Mouse (Mus musculus) hindbrain, postnatal 0 days (tissue): ENCODE results near the gene Sec16b. TPM values are rescaled to one million over a fixed set of nuclear protein-coding genes. Genes with fewer than 3 reads are reported as not detected.

Experiments
- ATAC-seq: fragments of 200-750 bp; cut with Nextera tagmentation; 2 replicates; pipeline ENCODE4 v1.8.0; 2017; ENCODE audit warnings: mild to moderate bottlenecking, moderate TSS enrichment, moderate library complexity
- DNase-seq: peaks from one replicate; pipeline ENCODE4 v3.0.0-alpha.2; 2015; ENCODE audit warnings: low spot score
- H3K27ac ChIP-seq: fragments of 300-500 bp; sonication (generic); 2 replicates; pipeline ENCODE4 v1.5.1; 2014; ENCODE audit warnings: mild to moderate bottlenecking
- H3K27me3 ChIP-seq: fragments of 300-500 bp; sonication (generic); 2 replicates; pipeline ENCODE4 v1.6.1; 2014; ENCODE audit warnings: low read length, mixed read lengths; ENCODE audit not compliant: insufficient read depth
- H3K36me3 ChIP-seq: fragments of 300-500 bp; sonication (generic); 2 replicates; pipeline ENCODE4 v1.6.1; 2014; ENCODE audit warnings: low read length, mixed read lengths; ENCODE audit not compliant: insufficient read depth
- H3K4me1 ChIP-seq: fragments of 300-500 bp; sonication (generic); 2 replicates; pipeline ENCODE4 v1.6.1; 2014; ENCODE audit warnings: antibody characterized with exemption, low read length, mixed read lengths; ENCODE audit not compliant: insufficient read depth
- H3K4me2 ChIP-seq: fragments of 300-500 bp; sonication (generic); 2 replicates; pipeline ENCODE4 v1.6.1; 2014; ENCODE audit warnings: low read depth, mild to moderate bottlenecking, low read length, moderate library complexity, mixed read lengths
- H3K4me3 ChIP-seq: fragments of 300-500 bp; sonication (generic); 2 replicates; pipeline ENCODE4 v1.5.1; 2014; ENCODE audit warnings: low read length
- H3K9ac ChIP-seq: fragments of 300-500 bp; sonication (generic); replicated peaks from 2 replicates; pipeline ENCODE4 v1.6.1; 2014; ENCODE audit warnings: mild to moderate bottlenecking, low read length, moderate library complexity, mixed read lengths
- H3K9me3 ChIP-seq: fragments of 300-500 bp; sonication (generic); 2 replicates; pipeline ENCODE4 v1.6.1; 2016; ENCODE audit warnings: low read length, mixed read lengths
- CTCF ChIP-seq: IDR thresholded peaks from 2 replicates; pipeline ENCODE4 v1.5.1; 2016; ENCODE audit warnings: antibody characterized with exemption, control low read depth, low read depth
- WGBS: fragments of 180-500 bp; shearing (Covaris S2); extraction: QIAGEN DNeasy Blood & Tissue Kit; methylation state at CpG from one replicate; pipeline ENCODE4 v1.1.7; 2014; 5-methylcytosine and 5-hydroxymethylcytosine counted together
- polyA plus RNA-seq: library from polyadenylated mRNA; unstranded; fragments of >200 nt; fragmentation: Nextera tagmentation; extraction: Ambion mirVana; gene quantifications from 2 replicates; pipeline ENCODE4 v1.2.1, GENCODE M21; 2015
- total RNA-seq: library from RNA; depleted of rRNA; stranded (reverse); fragments of >200 nt; gene quantifications from 2 replicates; pipeline ENCODE4 v1.2.3, GENCODE M21; 2014

Sec16b gene
- total and polyA plus RNA-seq, 2 experiments from 2014 or later = 0.21 to 0.41 TPM

DNA sequence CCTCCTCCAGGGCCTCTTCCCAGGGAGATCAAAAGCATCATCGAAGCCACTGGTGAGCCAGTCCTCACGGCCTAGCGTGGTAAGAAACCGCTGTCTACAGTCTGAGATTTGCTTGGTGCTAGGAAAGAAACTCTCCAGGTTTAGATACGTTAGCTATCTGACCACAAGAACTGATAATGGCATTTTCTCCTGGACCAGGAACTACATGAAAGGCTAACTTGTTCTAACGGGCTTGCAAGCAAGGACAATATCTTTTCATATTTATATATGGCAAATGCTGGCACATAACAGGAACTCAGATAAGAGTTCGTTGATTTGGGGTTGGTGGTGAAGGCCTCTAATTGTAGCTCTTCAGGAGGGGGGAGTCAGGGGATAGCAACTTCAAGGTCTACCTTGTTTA lies 18.2 kb downstream of the Sec16b start:
- Histone ChIP-seq H3K27me3 (no peaks in the 10 kb centered on the region), H3K9me3 (no peaks in the 10 kb centered on the region), H3K36me3 (no peaks in the 10 kb centered on the region), H3K9ac (no peak overlapping the region), H3K4me2 (no peak overlapping the region), H3K27ac (no peak overlapping the region), H3K4me3 (no peak overlapping the region), H3K4me1 (no peaks in the 10 kb centered on the region)
- WGBS = 86% methylated on average over 7 of the region's 7 CpGs
- TF ChIP-seq CTCF = no peak
- DNase-seq = no peak
- ATAC-seq = no peak

DNA sequence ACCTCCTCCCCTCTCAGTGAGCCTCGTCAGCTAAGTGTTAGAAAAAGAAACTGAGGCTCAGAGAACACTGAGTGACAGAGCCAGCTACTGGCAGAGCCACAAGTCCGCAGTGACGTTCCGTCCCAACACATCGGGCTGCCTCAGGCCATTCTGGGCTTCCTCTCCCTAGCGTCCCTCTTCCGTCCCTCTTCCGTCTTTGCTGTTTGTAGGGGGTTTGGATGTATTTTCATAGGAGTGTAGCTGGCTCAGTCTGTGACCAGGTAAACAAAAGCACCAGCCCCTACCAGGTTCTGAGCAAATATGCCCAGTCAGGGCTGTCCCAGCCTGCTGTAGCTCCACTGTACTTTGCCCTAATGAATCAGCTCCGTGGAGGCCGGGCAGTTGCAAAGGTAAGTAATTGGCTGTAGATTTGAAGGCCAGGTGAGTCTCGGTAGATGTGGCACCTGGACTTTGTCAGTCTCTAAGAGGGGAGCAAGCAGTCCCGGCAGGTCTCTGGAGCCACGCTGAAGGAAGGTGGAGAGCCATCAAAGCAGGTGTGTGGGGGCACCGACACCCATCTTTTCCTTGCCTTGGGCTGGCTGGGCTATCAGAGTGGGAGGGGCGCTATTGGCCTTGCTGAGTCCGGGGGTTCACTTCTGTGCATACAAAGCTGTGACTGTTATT lies 19.3 kb downstream of the Sec16b start:
- WGBS = 90% methylated on average over 16 of the region's 16 CpGs
- Histone ChIP-seq H3K9me3 (no peaks in the 10 kb centered on the region), H3K4me2 (no peak overlapping the region), H3K27ac (no peak overlapping the region), H3K9ac (no peak overlapping the region), H3K27me3 (no peaks in the 10 kb centered on the region), H3K36me3 (no peaks in the 10 kb centered on the region), H3K4me1 (no peaks in the 10 kb centered on the region), H3K4me3 (no peak overlapping the region)
- DNase-seq (no peak), ATAC-seq (no peak)
- no peak for TF ChIP-seq CTCF

DNA sequence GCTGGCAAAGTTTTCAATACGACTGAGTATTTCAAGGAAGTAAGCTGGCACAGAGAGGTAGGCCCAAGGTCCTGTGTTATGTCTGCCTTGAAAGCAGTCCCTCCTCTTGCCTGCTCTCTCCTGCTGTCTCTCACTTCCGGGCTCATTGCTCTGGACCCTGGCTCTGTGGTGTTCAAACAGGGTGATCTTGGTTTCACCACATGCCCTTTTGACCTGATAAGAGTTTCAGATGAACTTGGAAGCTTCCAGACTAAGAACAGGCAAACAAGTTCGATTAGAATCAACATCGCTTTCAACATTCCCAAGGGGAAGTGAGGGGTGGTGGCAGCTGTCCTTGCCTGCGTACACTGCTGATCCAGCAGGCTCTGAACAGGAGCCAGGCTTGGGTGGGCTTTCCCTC lies 20.1 kb downstream of the Sec16b start:
- Histone ChIP-seq H3K27me3 (no peaks in the 10 kb centered on the region), H3K9ac (no peak overlapping the region), H3K4me1 (no peaks in the 10 kb centered on the region), H3K9me3 (no peaks in the 10 kb centered on the region), H3K36me3 (no peaks in the 10 kb centered on the region), H3K27ac (no peak overlapping the region), H3K4me2 (no peak overlapping the region), H3K4me3 (no peak overlapping the region)
- ATAC-seq (no peak), DNase-seq (no peak)
- WGBS = 65% methylated on average over 5 of the region's 5 CpGs
- TF ChIP-seq CTCF = no peak

DNA sequence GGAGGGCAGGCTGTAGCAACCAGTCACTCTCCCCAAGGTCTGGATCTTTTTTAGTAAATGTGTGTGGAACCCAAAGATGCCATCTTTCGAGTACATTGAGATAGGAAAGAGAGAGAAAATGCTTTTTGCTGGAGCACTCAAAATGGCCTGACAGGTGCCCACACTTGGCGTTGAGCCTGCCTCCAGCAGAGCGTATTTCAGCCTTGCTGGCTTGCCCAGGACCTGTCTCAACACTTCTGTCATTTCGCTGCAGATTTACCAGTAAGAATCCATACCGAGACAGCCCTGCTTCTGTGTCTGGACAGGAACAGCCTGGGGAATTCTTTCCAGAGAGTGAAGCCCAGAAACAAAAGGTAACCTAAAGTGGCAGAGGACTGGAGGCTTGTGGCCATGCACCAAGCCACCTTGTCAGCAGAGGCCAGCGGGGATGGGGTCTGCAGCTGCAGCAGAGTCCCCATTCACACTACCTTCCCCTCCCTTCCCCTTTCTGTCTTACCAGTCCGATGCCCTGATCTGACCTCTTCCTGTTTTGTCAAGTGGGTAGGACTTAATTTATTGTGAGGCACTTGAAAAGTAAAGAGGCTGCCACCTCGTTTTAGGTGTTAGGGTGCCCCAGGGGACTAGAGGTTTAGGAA lies 26.4 kb downstream of the Sec16b start:
- H3K27me3 ChIP-seq = no peaks in the 10 kb centered on the region
- no peak overlapping the region for H3K4me3 ChIP-seq
- H3K36me3 ChIP-seq = no peaks in the 10 kb centered on the region
- TF ChIP-seq CTCF = no peak
- H3K4me1 ChIP-seq = no peaks in the 10 kb centered on the region
- H3K27ac ChIP-seq = no peak overlapping the region
- ATAC-seq = no peak
- DNase-seq = peak; percentile 56
- no peak overlapping the region for H3K9ac ChIP-seq
- H3K9me3 ChIP-seq = no peaks in the 10 kb centered on the region
- 40% methylated on average over 8 of the region's 8 CpGs for WGBS
- H3K4me2 ChIP-seq = no peak overlapping the region

DNA sequence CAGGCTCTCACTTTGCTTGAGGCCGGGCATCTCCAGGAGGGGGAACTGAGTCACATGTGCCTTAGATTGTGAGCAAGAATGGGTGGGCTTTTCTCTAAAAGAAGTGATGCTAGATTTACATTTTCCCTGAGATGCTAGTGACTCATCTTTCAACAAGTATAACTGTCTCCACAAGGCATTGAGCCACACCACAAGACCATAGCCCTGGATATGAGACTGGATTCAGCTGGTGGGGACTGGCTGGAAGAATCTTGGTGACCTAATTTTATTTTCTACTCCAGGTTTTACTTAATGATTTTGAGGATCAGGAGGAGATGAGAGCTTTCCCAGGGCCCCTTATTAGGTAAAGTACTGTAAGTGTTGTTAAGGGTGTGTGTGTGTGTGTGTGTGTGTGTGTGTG lies 29.0 kb downstream of the Sec16b start:
- no peaks in the 10 kb centered on the region for H3K27me3 ChIP-seq
- no peak overlapping the region for H3K4me2 ChIP-seq
- 84% methylated on average over 1 of the region's 1 CpGs for WGBS
- H3K27ac ChIP-seq = no peak overlapping the region
- H3K4me3 ChIP-seq = no peak overlapping the region
- ATAC-seq = no peak
- DNase-seq = no peak
- TF ChIP-seq CTCF = no peak
- no peaks in the 10 kb centered on the region for H3K36me3 ChIP-seq
- H3K9ac ChIP-seq = no peak overlapping the region
- no peaks in the 10 kb centered on the region for H3K9me3 ChIP-seq
- H3K4me1 ChIP-seq = no peaks in the 10 kb centered on the region

GRCm38 (mm10) chr1:157536471-157536870 lies 29.9 kb downstream of the Sec16b start:
- TF ChIP-seq CTCF = peak; percentile 94
- no peak overlapping the region for H3K9ac ChIP-seq
- no peaks in the 10 kb centered on the region for H3K27me3 ChIP-seq
- no peak overlapping the region for H3K4me3 ChIP-seq
- no peaks in the 10 kb centered on the region for H3K36me3 ChIP-seq
- 12% methylated on average over 6 of the region's 6 CpGs for WGBS
- H3K4me1 ChIP-seq = no peaks in the 10 kb centered on the region
- DNase-seq = peak; percentile 87
- no peaks in the 10 kb centered on the region for H3K9me3 ChIP-seq
- ATAC-seq = peak; percentile 65
- no peak overlapping the region for H3K4me2 ChIP-seq
- H3K27ac ChIP-seq = no peak overlapping the region

DNA sequence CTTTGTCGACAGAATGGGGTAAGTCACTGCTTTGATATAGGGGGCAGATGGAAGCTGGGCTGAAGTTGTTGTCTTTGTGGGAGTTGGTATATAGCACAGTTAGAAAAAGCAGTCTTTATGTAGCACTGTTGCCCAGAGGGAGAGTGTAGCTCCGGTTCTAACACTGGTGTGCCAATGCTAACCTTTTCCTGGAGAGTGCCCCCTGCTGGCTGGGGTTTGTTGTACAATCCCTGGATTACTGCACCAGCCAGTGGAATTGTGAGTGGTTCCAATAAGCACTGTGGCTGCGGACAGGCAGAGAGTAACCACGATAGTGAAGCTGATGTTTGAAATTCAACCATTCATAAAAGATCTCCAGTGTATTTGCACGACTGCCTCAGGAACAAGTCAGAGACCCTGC lies 31.1 kb downstream of the Sec16b start:
- Histone ChIP-seq H3K4me3 (no peak overlapping the region), H3K9ac (no peak overlapping the region), H3K27ac (no peak overlapping the region), H3K36me3 (no peaks in the 10 kb centered on the region), H3K4me2 (no peak overlapping the region), H3K27me3 (no peaks in the 10 kb centered on the region), H3K9me3 (no peaks in the 10 kb centered on the region), H3K4me1 (no peaks in the 10 kb centered on the region)
- 87% methylated on average over 5 of the region's 5 CpGs for WGBS
- TF ChIP-seq CTCF = peak; percentile 39
- no peak for DNase-seq
- no peak for ATAC-seq
